Mouse (Mus musculus): Measurements from ENCODE around the gene H2-K1.

The H2-K1 gene

DNA sequence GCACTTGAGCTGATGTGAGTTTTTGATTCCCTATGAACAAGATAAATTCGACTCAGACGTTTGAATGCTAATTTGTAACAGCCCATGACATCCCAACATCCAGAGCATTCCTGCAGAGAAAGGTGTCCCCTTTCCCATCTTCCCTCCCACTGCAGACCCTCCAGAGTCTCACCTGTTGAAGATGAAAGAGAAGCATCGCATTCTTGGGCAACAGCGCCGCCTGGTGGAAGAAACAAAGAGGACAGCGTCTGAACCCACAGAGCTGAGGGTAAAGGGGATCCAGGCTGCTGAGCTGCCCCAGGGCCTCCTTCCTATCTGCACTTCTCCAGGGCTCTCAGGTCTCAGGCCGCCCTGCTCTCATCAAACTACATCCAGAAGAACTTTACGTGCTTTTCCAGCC lies 18.0 kb downstream of the H2-K1 start:
- peak; percentile 66 for DNase-seq (ENCODE audit: low spot score)

DNA sequence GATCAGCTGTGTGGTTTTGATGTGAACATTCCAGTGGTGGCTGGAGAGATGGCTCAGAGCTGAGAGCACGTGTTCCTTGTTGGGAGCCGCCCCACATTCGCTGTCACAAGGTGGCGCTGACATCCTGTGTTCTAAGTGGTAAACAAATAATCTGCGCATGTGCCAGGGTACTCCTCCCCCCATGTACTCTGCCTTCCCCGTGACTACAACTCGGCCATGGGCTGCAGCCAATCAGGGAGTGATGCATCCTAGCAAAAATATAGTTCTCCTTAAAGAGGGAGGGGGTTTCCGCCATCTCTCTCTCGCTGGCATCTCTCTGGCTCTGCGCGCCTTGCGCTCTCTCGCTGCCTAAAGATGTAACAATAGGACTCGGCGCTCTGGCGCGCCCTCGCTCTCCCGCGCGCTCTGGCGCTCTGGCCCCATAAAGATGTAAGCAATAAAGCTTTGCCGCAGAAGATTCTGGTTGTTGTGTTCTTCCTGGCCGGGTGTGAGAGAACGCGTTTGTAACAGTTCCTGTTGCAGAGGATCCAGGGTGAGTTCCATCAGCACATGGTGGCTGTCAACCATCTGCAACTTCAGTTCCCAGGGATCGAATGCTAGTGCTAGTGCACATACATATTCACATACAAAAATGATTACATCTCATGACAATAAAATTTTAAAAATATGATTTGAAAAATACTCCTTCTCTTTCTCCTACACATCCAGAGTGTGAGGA lies 18.8 kb downstream of the H2-K1 start:
- peak; percentile 94 for DNase-seq (ENCODE audit: low spot score)

DNA sequence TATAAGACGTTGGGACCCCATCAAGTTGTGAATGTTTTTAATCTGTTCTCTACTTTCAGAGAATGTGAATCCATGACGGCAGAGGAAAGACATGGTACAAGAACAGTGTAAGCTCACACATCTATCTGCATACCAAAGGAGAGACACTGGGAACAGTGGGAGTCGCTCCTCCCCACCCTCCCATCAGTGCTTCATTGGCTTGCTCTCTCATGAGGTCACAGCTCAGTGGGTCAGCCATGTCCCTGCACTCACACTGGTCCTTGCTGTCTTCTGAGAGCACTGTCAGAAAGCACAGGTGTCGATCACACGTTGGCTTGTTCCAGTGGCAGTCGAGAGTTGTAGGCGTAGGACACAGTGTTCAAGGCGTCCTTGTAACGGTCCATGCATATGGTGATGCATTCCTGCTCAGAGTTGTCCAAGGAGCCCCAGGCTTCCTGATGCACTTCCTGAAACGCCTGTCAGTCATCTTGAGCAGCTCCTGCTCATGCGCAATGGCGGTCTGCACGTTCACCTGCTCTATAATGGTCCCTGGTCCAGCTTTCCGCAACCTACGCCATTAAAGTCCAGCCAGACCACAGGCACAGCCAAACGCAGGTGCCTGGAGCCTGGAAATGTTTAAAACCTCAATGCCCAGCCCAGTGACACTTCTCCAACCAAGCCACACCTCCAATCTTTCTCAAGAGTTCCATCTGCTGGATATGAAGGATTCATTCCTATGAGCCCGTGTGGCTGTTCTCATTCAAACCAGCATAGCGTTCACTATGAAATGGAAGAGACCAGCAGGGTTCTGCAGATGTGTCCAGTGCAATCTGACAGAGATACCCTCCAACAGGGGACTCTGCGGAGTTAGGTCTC lies 19.7 kb downstream of the H2-K1 start:
- no peak for DNase-seq (ENCODE audit: low spot score)

DNA sequence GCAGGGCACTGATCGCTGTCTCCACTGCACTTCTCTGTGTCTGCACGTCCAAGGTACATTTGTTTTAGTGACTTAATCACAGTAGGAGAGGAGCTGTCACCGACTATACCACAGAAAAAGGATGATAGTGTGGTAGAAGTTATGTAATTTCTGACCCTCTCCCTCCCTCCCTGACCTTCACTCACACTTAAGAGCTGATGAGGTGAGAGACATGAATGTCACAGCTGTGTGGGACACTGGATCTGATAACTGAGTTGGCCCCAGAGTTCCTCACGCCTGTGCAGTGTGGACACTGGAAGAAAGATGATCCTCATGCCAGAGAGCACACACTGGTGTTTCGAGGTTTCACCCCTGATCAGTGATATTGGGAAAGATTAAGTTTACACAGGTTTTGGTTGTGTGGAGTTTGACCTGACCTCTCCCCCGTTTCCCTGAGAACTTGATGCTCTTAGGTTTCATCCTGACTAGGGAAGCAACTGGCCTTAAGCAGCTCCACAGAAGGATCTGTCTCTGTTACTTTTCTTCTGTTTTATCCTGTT lies 20.6 kb downstream of the H2-K1 start:
- no peak for DNase-seq (ENCODE audit: low spot score)

DNA sequence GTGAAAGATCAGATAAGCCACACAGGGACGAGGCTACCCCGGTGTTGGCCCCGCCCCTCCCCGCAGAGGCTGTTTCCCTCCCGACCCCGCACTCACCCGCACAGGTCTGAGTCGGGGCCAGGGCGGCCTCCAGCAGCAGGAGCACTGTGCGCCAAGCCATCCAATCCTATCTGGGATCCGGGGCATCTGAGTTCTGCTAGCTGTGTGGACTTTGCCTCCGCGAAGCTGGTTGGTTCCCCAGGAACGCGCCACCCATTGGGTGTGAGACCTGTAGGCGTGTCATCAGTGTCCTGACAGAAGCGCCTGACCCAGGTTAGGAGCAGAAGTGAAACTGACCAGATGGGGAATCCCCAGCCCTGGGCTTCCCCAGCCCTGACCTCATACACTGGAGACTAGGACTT lies 21.5 kb downstream of the H2-K1 start:
- DNase-seq (ENCODE audit: low spot score), result peak; percentile 81

DNA sequence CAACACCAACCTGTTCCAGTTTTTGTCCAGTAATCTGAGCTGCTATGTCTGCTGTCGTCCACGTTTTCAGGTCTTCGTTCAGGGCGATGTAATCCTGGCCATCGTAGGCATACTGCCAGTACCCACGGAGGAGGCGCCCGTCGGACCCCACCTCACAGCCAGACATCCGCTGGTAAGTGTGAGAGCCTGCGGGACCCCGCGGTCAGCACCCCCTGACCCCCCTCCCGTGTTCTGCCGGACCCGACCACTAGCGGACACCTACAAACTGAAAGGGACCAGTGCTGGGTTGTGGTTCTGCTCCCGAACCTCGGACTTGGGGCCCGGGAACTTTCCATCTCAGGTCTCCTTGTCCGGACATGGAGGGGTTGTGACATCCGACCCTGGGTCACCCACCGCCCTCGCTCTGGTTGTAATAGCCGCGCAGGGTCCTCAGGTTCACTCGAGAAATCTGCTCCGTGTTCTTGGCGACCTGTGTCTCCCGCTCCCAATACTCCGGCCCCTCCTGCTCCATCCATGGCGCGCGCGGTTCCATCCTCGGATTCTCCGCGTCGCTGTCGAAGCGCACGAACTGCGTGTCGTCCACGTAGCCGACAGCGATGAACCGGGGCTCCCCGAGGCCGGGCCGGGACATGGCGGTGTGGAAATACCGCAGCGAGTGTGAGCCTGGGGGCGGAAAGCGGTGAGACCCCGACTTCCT lies 22.1 kb downstream of the H2-K1 start:
- DNase-seq (ENCODE audit: low spot score), result no peak

DNA sequence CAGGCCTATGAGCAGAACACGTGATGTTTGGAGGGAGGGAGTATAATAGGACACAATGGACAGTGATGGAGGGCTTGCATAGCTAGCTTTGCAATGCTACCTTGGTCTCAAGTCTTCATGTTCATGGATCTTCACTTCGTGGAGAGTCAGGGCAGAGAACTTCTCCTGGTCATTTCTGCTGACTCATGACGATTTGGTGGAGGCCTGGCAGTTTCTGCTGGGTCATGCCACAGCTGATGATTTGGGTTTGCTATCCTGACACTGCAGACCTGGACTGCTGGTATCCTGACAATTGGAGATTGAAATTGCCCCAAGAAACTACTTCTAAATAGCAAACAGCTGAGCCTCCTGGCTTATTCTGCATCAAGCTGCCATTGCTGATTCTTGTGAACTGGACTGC lies 26.6 kb downstream of the H2-K1 start:
- no peak for DNase-seq (ENCODE audit: low spot score)

DNA sequence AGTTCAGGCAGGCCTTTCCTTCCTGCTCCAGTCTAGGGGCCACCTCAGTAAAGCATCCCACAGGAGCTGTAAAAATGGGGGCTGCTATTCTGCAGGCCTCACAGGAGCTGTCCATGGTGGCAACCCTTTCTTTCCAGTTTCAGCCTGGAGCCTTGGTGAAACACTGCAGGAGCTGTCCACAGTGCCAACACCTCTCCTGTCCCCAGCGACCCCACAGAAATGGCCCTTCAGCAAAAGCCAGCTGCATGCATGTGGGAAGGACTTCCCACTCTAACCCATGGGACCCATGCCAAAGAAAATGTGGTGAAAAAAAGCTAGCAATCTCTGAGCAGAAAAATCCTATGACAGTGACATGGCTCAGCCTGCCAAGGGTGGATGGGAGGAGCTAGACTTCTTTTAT lies 27.5 kb downstream of the H2-K1 start:
- DNase-seq (ENCODE audit: low spot score), result no peak

DNA sequence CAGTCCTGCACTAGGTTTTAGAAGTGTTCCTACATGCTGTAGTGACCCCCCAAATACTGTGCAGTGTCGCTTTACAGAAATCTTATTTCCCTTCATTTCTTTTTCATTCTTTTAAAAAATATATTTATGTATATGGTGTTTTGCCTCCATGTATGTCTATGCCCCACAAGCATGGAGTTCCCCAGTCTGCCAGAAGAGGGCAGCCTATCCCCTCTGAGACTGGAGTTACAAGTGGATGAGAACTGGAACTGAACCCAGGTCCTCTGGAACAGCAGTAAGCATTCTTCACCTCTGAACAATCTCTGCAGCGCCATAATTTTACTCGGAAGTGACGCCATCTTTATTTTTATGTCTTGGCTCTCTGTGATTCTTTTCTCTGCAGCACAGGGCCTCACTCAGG lies 30.8 kb downstream of the H2-K1 start:
- DNase-seq (ENCODE audit: low spot score), result no peak

DNA sequence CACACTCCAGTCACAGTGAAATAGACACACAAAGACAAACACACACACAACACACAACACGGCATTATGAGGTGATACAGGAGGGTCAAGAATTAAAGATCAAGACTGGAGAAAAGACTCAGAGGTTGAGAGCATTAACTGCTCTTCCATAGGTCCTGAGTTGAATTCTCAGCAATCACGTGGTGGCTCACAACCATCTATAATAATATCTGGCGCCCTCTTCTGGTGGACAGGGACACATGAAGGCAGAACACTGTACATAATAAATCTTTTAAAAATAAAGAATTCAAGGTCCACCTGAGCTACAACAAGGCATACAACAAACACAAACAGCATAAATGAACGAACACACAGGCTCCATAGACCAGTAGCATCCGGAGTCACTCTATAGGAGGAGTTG lies 31.2 kb downstream of the H2-K1 start:
- peak; percentile 73 for DNase-seq (ENCODE audit: low spot score)

DNA sequence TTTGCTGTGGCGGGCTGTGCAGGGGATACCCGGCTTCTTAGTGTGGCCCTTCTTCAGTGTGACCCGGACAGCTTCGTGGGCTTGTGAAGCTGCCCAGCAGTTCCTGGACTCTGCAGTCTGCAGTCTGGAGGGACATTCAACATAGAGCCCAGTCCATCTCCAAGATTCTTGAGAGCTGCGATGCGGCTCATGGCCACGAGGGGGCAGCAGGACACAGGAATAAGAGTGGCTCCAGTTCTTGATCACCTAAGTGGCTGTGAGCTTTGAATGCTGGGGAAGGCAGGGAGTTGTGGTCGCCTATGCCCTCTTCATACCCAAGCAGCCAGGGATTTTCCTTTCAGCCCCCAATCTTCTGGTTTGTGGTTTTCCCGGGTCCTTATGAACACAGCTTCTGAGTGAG lies 31.7 kb downstream of the H2-K1 start:
- DNase-seq (ENCODE audit: low spot score), result peak; percentile 77

DNA sequence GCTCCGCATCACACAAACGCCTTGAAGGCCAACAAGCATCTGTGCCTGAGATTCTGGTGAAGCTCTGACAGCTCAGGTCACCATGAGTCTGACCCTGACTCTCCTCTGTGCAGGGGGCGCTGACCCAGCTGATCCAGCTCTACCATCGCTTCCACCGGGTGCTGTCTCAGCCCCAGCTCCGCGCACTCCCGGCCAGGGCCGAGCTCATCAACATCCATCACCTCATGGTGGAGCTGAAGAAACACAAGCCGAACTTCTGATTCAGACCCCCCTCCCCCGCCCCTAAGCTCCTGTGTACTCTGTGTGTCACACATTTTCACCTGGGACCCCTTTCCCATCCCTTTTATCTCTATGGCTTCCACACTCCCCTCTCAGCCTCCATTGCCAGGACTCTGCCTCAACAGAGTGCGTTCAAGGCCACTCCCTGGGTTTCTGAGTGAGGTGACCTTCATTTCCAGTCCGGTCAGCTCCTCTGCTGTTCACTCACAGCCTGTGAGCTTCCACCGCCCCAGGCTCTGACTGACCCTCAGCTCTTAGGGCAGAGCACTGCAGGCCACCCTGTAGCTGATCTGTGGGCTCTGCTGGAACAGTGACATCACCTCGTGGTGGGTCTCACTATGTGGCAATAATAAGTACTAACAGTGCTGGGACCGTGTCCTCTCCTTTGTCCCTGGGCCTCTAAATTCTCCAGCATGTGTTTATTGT lies 34.1 kb downstream of the H2-K1 start:
- DNase-seq (ENCODE audit: low spot score), result no peak

DNA sequence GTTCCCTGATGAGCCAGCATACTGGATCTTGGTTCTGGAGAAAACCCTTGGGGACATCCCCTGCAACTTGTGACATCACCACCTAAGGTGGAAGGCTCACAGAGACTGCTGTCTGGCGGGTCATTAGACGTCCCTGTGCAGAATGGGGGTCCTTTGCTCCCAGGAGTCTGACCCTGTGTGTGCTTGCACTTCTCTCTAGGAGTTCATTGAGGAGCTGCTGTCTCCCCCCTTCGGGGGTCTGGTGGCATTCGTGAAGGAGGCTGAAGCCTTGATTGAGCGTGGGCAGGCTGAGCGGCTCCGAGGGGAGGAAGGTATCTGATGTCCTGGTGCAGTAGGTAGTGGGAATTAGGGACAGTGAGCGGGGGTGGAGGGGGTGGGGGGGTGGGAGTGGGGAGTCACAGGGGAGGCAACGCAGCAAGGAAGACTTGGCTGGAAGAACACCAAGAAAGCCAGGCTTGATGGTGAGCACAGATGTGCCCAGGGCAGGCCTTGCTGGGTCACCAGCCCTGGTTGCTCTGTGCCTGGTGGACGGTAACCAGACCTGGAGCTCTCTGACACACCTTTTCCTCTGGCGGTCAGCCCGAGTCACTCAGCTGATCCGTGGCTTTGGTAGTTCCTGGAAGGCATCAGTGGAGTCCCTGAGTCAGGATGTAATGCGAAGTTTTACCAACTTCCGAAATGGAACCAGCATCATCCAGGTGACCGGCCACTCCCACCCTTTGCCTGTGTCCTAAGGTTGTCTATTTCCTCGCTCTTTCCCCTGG lies 34.9 kb downstream of the H2-K1 start:
- no peak for DNase-seq (ENCODE audit: low spot score)

DNA sequence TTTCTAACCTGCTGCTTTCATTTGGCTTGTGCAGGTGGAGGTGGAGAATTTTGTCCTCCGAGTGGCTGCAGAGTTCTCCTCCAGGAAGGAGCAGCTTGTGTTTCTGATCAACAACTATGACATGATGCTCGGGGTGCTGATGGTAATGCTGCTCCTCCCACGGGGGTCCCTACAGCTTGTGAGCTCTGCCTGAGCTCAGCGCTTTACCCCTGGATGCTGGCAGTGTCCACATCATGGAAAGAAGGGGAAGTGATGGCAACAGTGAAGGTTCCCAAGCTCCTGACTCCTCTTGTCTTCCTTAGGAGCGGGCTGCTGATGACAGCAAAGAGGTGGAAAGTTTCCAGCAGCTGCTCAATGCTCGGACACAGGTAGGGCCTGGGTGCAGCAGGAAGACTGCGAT lies 37.3 kb downstream of the H2-K1 start:
- DNase-seq (ENCODE audit: low spot score), result no peak

DNA sequence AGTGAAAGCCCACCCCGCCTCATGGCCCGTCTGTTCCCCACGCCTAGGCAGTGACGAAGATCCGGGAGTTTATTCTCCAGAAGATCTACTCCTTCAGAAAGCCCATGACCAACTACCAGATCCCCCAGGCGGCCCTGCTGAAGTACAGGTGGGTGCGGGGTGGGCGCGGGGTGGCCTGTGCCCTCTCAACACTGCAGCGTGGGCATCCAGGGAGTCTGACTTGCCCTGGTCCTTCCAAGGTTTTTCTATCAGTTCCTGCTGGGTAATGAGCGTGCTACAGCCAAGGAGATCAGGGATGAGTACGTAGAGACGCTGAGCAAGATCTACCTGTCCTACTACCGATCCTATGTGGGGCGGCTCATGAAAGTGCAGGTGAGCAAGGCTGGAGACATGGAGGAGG lies 40.2 kb downstream of the H2-K1 start:
- no peak for DNase-seq (ENCODE audit: low spot score)

DNA sequence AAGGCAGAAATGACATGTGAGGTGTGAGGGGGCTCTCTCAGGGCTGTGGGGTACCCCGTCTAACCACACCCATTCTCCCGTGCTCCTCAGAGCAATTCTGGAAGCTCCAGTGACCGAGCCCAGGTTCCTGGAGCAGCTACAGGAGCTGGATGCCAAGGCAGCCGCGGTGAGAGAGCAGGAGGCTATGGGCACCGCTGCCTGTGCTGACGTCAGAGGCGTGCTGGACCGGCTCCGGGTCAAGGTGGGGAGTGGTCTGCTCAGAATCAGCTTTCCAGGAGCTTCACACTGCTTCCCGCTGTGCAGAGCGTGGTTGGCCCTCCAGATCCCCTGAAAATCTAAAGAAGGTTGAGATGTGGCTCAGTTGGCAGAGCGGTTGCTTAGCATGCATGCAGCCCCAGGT lies 41.0 kb downstream of the H2-K1 start:
- no peak for DNase-seq (ENCODE audit: low spot score)

DNA sequence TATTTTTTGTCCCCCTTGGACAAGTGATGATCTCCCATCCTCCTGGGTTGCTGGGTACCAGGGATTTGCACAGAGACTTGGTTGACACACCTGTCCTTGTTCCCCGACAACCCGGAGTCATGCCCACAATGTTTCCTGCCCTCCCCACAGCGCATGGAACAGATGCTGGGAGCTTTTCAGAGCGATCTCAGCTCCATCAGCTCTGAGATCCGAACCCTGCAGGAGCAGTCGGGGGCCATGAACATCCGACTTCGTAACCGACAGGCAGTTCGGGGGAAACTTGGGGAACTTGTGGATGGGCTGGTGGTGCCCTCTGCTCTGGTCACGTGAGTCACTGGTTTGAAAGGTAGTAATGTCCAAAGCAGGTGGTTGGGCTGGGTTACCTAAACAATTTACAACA lies 41.7 kb downstream of the H2-K1 start:
- DNase-seq (ENCODE audit: low spot score), result no peak

DNA sequence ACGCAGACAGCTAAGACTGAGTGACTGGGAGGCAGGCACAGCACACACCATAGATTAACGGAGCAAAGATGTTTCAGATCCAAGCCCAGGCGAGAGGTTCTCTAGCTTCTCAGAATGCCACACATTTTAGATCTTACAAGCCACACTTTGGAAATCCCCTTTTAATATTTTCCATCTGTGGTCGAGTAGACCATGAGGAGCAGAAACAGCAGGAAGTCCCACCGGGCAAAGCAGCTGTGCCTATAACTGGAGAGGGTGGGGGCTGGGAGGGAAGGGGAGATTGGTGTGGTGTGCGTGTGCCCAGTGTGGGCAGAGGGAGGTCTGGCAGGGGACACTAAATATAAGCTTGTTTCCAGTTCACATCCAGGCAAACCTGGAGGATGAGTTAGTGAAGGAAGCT lies 42.7 kb downstream of the H2-K1 start:
- DNase-seq (ENCODE audit: low spot score), result no peak

DNA sequence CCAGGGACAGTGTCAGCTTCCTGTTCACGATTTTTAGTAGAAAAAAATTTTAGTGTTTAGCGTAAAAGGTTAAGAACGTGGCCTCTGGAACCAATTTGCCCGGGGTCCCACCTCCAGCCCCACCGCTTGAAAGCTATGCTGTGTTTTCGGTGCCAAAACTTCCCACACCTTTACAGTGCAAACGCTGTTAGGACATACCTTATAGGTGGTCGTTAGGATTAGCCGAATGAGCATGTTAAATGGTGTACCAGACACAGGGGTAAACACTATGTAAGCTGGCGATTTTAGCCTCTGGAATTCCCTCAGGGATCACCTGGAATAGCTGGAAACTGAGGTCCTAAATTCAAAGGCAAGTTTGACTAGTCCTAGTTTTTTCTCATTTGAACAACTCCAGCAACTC lies 43.8 kb downstream of the H2-K1 start:
- no peak for DNase-seq (ENCODE audit: low spot score)

DNA sequence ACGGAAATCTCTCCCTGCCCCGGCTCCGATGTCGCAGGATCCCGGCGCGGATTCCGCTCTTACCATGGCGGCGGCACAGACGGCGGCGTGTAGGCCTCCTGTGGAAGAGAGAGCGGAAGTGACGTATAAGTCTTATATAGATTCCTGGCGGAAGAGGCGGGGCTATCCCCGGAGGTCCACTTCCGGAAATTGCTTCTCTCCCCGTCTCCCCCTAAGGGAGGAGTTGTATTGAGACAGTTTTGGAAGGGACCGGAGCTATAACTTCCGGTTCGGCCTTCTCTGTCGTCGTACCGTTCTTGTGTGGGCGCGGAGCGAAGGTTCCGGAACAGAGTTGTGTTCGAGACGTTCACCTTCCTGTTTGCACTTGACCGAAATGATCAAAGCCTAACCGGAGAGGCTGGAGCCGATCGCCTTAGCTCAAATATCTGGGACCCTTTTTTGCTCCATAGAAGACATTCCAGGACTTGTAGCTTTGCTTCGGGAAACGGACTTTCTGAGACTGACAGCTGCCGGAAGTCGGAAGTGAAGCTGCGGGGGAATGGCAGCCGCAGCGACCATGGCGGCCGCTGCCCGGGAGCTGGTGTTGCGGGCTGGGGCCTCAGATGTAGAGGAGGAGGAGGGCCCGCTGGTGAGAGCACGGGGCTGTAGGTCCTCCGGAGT lies 44.5 kb downstream of the H2-K1 start, which contains the start of the genes Vps52 and Rps18:
Vps52 (plus strand) TSS at position 258 of the 660 bp plus-strand sequence.
Rps18 (minus strand) TSS at position 447 of the 660 bp plus-strand sequence.
- DNase-seq (ENCODE audit: low spot score), result peak; percentile 98

Measured in T-cell, adult 2 months (primary cell).